Mouse (Mus musculus) embryonic facial prominence, embryonic 10.5 days (tissue): ENCODE data around the gene Plpp6. TPM values are rescaled to one million over a fixed set of nuclear protein-coding genes. Genes with fewer than 3 reads are reported as not detected.

Source experiments
- polyA plus RNA-seq: library from polyadenylated mRNA; unstranded; fragments of >200 nt; fragmentation: Nextera tagmentation; extraction: Ambion mirVana; gene quantifications from 2 replicates; pipeline ENCODE4 v1.2.1, GENCODE M21; 2016

The Plpp6 gene
- polyA plus RNA-seq, 1 experiment from 2014 or later, result 4.3 TPM

Other genes starting within 250 kb of the Plpp6 start
- gene Slc1a1, start 128.9 kb upstream of the Plpp6 start, polyA plus RNA-seq, result 0.55 and 1.00 TPM in 2 replicates
- gene 4430402I18Rik, start 3.8 kb downstream of the Plpp6 start, polyA plus RNA-seq, result 0.31 and 0.52 TPM in 2 replicates
- 37.3 and 37.9 TPM in 2 replicates for gene Cdc37l1, start 26.4 kb downstream of the Plpp6 start, polyA plus RNA-seq
- 71.7 and 73.8 TPM in 2 replicates for gene Ak3, start 84.0 kb downstream of the Plpp6 start, polyA plus RNA-seq
- gene Rcl1, start 137.4 kb downstream of the Plpp6 start, polyA plus RNA-seq, result 89.9 and 95.4 TPM in 2 replicates